17 mouse cellular contexts compared by ENCODE assay signal in the genomic region with DNA sequence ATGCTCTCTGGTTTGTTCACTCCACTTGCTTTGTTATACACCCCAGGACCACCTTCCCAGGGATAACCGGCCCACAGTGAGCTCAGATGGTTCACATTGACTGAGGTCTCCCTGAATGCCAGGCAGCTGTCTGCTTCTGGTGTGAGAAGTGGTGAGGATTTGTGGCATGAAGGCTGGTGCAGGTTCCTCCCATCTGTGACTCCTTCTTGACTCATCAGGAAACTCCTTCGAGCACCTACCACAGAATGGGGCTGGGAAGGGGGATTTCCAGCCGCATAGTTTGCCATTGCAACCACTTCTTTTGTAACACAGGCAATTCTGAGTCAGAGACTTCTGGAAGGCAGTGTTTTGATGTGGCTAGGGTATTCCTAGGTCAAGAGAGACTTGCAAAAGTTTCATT. TPM values are rescaled to one million over a fixed set of nuclear protein-coding genes. Genes with fewer than 3 reads are reported as not detected.
DNase-seq lines count a peak whose midpoint lies in the region; ATAC-seq lines count a peak whose summit lies in the region.
"Had no signal": no experiment of that assay in that cellular context is flagged by ENCODE, and none has a peak within 500 bp of the region (broad histone marks: within the 10 kb centered on the region; RNA-seq: fewer than 3 reads in every experiment).

No protein-coding gene starts in this region.

- ATAC-seq in granulocyte monocyte progenitor cell, adult 5-6 weeks (replicated peaks; ENCODE audit: poor library complexity, severe bottlenecking), result peak; percentile 95
- ATAC-seq: midbrain, embryonic 16.5 days had no signal

- peak; percentile 19 to 30 for DNase-seq in adrenal gland, adult (ENCODE audit: inconsistent age in 2 of 2, low spot score in 1 of 2)
- DNase-seq in adrenal gland, adult 8-10 months, result no peak
- peak; percentile 86 for DNase-seq in NIH3T3 (ENCODE audit: low read depth)
- peak; percentile 19 for DNase-seq in naive thymus-derived CD4-positive, alpha-beta T cell, adult 2 months (ENCODE audit: low read depth)
- DNase-seq in kidney, adult 8-10 months, result no peak
- no peak for DNase-seq in cerebellum, adult 11-12 months
- no peak for DNase-seq in frontal cortex, postnatal 25 days (ENCODE audit: low spot score in 2 of 2)
- DNase-seq: adrenal gland, postnatal 10 days; B cell, adult 2 months; gastrocnemius, postnatal 36 days; kidney, adult 11 months; kidney, postnatal 25 days; lung, postnatal 4 days; thymus, postnatal 25 days had no signal

RNA-seq across cellular contexts. Expression of a gene that starts 5.3 kb away (rescaled TPM):
- total RNA-seq in adrenal gland, adult 8-10 months (2022), result under 1 TPM in 1 of 4 experiments, not detected in 3; 0.19 TPM
- 41.7 and 43.9 TPM in 2 replicates for total RNA-seq in granulocyte monocyte progenitor cell, adult 5-6 weeks (2014; fragmentation: Nextera tagmentation)
- total RNA-seq in granulocyte monocyte progenitor cell, adult 5-6 weeks (2017), result 61.1 and 63.4 TPM in 2 replicates
- total RNA-seq: gastrocnemius, postnatal 36 days; layer of hippocampus, postnatal 25 days had no signal

RNA-seq across cellular contexts. Expression of a gene that starts 20.7 kb away (rescaled TPM):
- total RNA-seq in adrenal gland, adult 8-10 months (2022), result 10 to 100 TPM; 19.2 to 33.5 (median 28.1) TPM
- 26.5 and 43.4 TPM in 2 replicates for total RNA-seq in granulocyte monocyte progenitor cell, adult 5-6 weeks (2014; fragmentation: Nextera tagmentation)
- 44.7 and 56.1 TPM in 2 replicates for total RNA-seq in granulocyte monocyte progenitor cell, adult 5-6 weeks (2017)

Comparison
In these comparisons a context has a peak if more than half of its experiments do, and no peak if none do; other contexts are left out.
1. DNase-seq: peak in adrenal gland, adult (2 of 2), NIH3T3 (single experiment) and naive thymus-derived CD4-positive, alpha-beta T cell, adult 2 months (single experiment); none in adrenal gland, adult 8-10 months (single experiment), kidney, adult 8-10 months (0 of 2), cerebellum, adult 11-12 months (single experiment) and frontal cortex, postnatal 25 days (0 of 2).
2. RNA of a gene that starts 5.3 kb away (total RNA-seq): 41.7 to 63.4 TPM in granulocyte monocyte progenitor cell, adult 5-6 weeks; 0.19 TPM in adrenal gland, adult 8-10 months; every median in the first group is over 10 times any median in the second.